Mouse (Mus musculus): ENCODE measurements around the gene Cit. TPM values are rescaled to one million over a fixed set of nuclear protein-coding genes. Genes with fewer than 3 reads are reported as not detected.

Gene Cit
- total RNA-seq, 2 experiments from 2014 or later: 56.9 to 170 TPM

Other genes with a start within 250 kb of the Cit start
- 17.3 and 17.8 TPM in 2 replicates for gene Rab35, start 213.4 kb upstream of the Cit start, total RNA-seq (2015; ENCODE audit: low replicate concordance)
- gene Rab35, start 213.4 kb upstream of the Cit start, total RNA-seq (2017; ENCODE audit: low replicate concordance): 13.8 and 15.4 TPM in 2 replicates
- 0.96 TPM in 1 of 2 replicates, not detected in the other for gene Bicdl1, start 113.7 kb upstream of the Cit start, total RNA-seq (2015; ENCODE audit: low replicate concordance)
- 0.34 and 0.98 TPM in 2 replicates for gene Bicdl1, start 113.7 kb upstream of the Cit start, total RNA-seq (2017; ENCODE audit: low replicate concordance)
- gene Prkab1, start 179.2 kb downstream of the Cit start, total RNA-seq (2015; ENCODE audit: low replicate concordance): 71.5 and 102 TPM in 2 replicates
- gene Prkab1, start 179.2 kb downstream of the Cit start, total RNA-seq (2017; ENCODE audit: low replicate concordance): 50.3 and 72.4 TPM in 2 replicates
- gene Tmem233, start 238.0 kb downstream of the Cit start, total RNA-seq (2015; ENCODE audit: low replicate concordance): not detected in 2 replicates
- not detected in 2 replicates for gene Tmem233, start 238.0 kb downstream of the Cit start, total RNA-seq (2017; ENCODE audit: low replicate concordance)

All from erythroblast, adult 5-6 weeks (primary cell).